Mouse (Mus musculus) macrophage (primary cell): ENCODE measurements around the gene Tbx6. TPM values are rescaled to one million over a fixed set of nuclear protein-coding genes. Genes with fewer than 3 reads are reported as not detected.

ENCODE experiments used
- H3K27ac ChIP-seq: fragments of 350-480 bp; formaldehyde crosslinking; 2 replicates; pipeline ENCODE4 v1.9.0; 2021
- H3K36me3 ChIP-seq: fragments of 350-480 bp; formaldehyde crosslinking; 2 replicates; pipeline ENCODE4 v1.9.0; 2021; ENCODE audit errors: inconsistent target
- H3K4me3 ChIP-seq: fragments of 350-480 bp; formaldehyde crosslinking; 2 replicates; pipeline ENCODE4 v1.9.0; 2021; ENCODE audit errors: inconsistent target
- H3K79me2 ChIP-seq: fragments of 350-480 bp; formaldehyde crosslinking; 2 replicates; pipeline ENCODE4 v1.9.0; 2021; ENCODE audit errors: inconsistent target
- WGBS: methylation state at CpG from one replicate; pipeline ENCODE4 v1.1.7; 2026; ENCODE audit warnings: inconsistent platforms; ENCODE audit not compliant: missing documents; 5-methylcytosine and 5-hydroxymethylcytosine counted together
- polyA plus RNA-seq: library from polyadenylated mRNA; stranded (reverse); fragments of 250-400 nt; gene quantifications from 3 replicates; pipeline ENCODE4 v1.2.4, GENCODE M21; 2018; ENCODE audit warnings: inconsistent platforms

Tbx6 gene
- polyA plus RNA-seq, 1 experiment from 2014 or later: 0.19 TPM

GRCm38 (mm10) chr7:126832036-126832598, 50.8 kb downstream of the Tbx6 start:
- no peak overlapping the region for H3K4me3 ChIP-seq
- no peaks in the 10 kb centered on the region for H3K36me3 ChIP-seq
- no peaks in the 10 kb centered on the region for H3K79me2 ChIP-seq
- WGBS: 4% methylated on average over 21 of the region's 21 CpGs
- no peak overlapping the region for H3K27ac ChIP-seq

GRCm38 (mm10) chr7:126833294-126833693, 52.0 kb downstream of the Tbx6 start:
- Histone ChIP-seq H3K36me3 (no peaks in the 10 kb centered on the region), H3K79me2 (no peaks in the 10 kb centered on the region), H3K4me3 (no peak overlapping the region), H3K27ac (no peak overlapping the region)
- 90% methylated on average over 1 of the region's 1 CpGs for WGBS

Other genes with a start within 250 kb of the Tbx6 start
- 124 to 206 TPM (median 173 TPM) in 3 replicates for gene Eif3c, start 215.1 kb upstream of the Tbx6 start, polyA plus RNA-seq
- gene Apobr, start 196.5 kb upstream of the Tbx6 start, polyA plus RNA-seq: 51.3 to 183 TPM (median 99.8 TPM) in 3 replicates
- 81.0 to 165 TPM (median 104 TPM) in 3 replicates for gene Cln3, start 195.7 kb upstream of the Tbx6 start, polyA plus RNA-seq
- 1.1 to 2.6 TPM (median 1.2 TPM) in 3 replicates for gene Il27, start 186.5 kb upstream of the Tbx6 start, polyA plus RNA-seq
- 14.9 to 47.0 TPM (median 32.4 TPM) in 3 replicates for gene Nupr1, start 150.6 kb upstream of the Tbx6 start, polyA plus RNA-seq
- gene Sgf29, start 132.2 kb upstream of the Tbx6 start, polyA plus RNA-seq: 12.5 to 21.7 TPM (median 17.0 TPM) in 3 replicates
- 1.7 to 8.8 TPM (median 7.5 TPM) in 3 replicates for gene Sult1a1, start 105.1 kb upstream of the Tbx6 start, polyA plus RNA-seq
- 39.1 to 134 TPM (median 42.4 TPM) in 3 replicates for gene Bola2, start 86.1 kb upstream of the Tbx6 start, polyA plus RNA-seq
- gene Slx1b, start 85.7 kb upstream of the Tbx6 start, polyA plus RNA-seq: 4.2 to 7.9 TPM (median 4.8 TPM) in 3 replicates
- 69.4 to 223 TPM (median 209 TPM) in 3 replicates for gene Coro1a, start 73.7 kb upstream of the Tbx6 start, polyA plus RNA-seq
- 129 to 232 TPM (median 188 TPM) in 3 replicates for gene Mapk3, start 21.9 kb upstream of the Tbx6 start, polyA plus RNA-seq
- gene Gdpd3, start 15.1 kb upstream of the Tbx6 start, polyA plus RNA-seq: 1.9 to 3.3 TPM (median 2.6 TPM) in 3 replicates
- 40.6 to 227 TPM (median 90.3 TPM) in 3 replicates for gene Ypel3, start 4.5 kb upstream of the Tbx6 start, polyA plus RNA-seq
- 62.0 to 139 TPM (median 129 TPM) in 3 replicates for gene Ppp4c, start 11.0 kb downstream of the Tbx6 start, polyA plus RNA-seq
- 0.17 to 0.25 TPM in 2 of 3 replicates, not detected in the other for gene Fam57b, start 16.2 kb downstream of the Tbx6 start, polyA plus RNA-seq
- gene 4930451I11Rik, start 50.2 kb downstream of the Tbx6 start, polyA plus RNA-seq: not detected in 3 replicates
- 0.10 TPM in 1 of 3 replicates, not detected in the others for gene Doc2a, start 65.9 kb downstream of the Tbx6 start, polyA plus RNA-seq
- gene Hirip3, start 80.5 kb downstream of the Tbx6 start, polyA plus RNA-seq: 3.9 to 23.5 TPM (median 19.4 TPM) in 3 replicates
- gene Ino80e, start 80.9 kb downstream of the Tbx6 start, polyA plus RNA-seq: 34.7 to 59.9 TPM (median 57.7 TPM) in 3 replicates
- 24.1 to 40.9 TPM (median 31.3 TPM) in 3 replicates for gene Taok2, start 103.2 kb downstream of the Tbx6 start, polyA plus RNA-seq
- gene Tmem219, start 141.4 kb downstream of the Tbx6 start, polyA plus RNA-seq: 36.1 to 105 TPM (median 98.7 TPM) in 3 replicates
- gene Kctd13, start 147.4 kb downstream of the Tbx6 start, polyA plus RNA-seq: 15.3 to 21.9 TPM (median 16.2 TPM) in 3 replicates
- gene Asphd1, start 168.1 kb downstream of the Tbx6 start, polyA plus RNA-seq: not detected in 3 replicates
- 0.33 to 1.4 TPM (median 1.1 TPM) in 3 replicates for gene Sez6l2, start 169.1 kb downstream of the Tbx6 start, polyA plus RNA-seq
- 71.8 to 111 TPM (median 94.8 TPM) in 3 replicates for gene Cdipt, start 194.4 kb downstream of the Tbx6 start, polyA plus RNA-seq
- gene Cdiptos, start 194.6 kb downstream of the Tbx6 start, polyA plus RNA-seq: 1.3 to 3.9 TPM (median 1.7 TPM) in 3 replicates
- gene Mvp, start 233.1 kb downstream of the Tbx6 start, polyA plus RNA-seq: 88.1 to 116 TPM (median 99.9 TPM) in 3 replicates
- gene Pagr1b, start 235.0 kb downstream of the Tbx6 start, polyA plus RNA-seq: 1.4 to 5.2 TPM in 2 of 3 replicates, not detected in the other
- 1.1 to 15.9 TPM (median 13.4 TPM) in 3 replicates for gene Pagr1a, start 235.9 kb downstream of the Tbx6 start, polyA plus RNA-seq
- gene Gm42742, start 239.6 kb downstream of the Tbx6 start, polyA plus RNA-seq: 15.3 to 31.9 TPM (median 18.2 TPM) in 3 replicates
- not detected in 3 replicates for gene Prrt2, start 239.7 kb downstream of the Tbx6 start, polyA plus RNA-seq
- 58.9 to 102 TPM (median 70.2 TPM) in 3 replicates for gene Maz, start 245.6 kb downstream of the Tbx6 start, polyA plus RNA-seq